Mouse (Mus musculus) fat pad, adult 2 months (tissue): ENCODE results near the gene Tmem54.
A peak's percentile ranks its signal among the peaks of the same experiment; 100 is the strongest.

Source experiments
- DNase-seq: peaks from one replicate; pipeline ENCODE4 v3.0.0-alpha.2; 2011; ENCODE audit warnings: low read depth, low spot score; ENCODE audit errors: extremely low read depth

Tmem54 gene

DNA sequence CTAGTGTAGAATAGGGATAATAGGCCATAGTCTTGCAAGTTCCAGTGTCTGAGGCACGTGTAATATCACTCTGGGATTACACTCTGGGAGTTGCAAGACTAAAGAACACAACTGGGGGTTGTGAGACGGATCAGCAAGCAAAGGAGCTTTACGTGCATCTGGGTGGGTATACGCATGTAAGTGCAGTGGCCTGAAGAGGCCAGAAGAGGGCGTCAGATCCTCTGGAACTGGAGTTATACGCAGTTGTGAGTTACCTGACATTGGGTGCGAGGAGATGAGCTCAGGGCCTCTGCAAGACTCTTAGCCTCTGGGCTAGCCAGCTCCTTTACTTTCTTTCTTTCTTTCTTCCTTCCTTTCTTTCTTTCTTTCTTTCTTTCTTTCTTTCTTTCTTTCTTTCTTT lies 8.3 kb upstream of the Tmem54 start:
- DNase-seq, result no peak

DNA sequence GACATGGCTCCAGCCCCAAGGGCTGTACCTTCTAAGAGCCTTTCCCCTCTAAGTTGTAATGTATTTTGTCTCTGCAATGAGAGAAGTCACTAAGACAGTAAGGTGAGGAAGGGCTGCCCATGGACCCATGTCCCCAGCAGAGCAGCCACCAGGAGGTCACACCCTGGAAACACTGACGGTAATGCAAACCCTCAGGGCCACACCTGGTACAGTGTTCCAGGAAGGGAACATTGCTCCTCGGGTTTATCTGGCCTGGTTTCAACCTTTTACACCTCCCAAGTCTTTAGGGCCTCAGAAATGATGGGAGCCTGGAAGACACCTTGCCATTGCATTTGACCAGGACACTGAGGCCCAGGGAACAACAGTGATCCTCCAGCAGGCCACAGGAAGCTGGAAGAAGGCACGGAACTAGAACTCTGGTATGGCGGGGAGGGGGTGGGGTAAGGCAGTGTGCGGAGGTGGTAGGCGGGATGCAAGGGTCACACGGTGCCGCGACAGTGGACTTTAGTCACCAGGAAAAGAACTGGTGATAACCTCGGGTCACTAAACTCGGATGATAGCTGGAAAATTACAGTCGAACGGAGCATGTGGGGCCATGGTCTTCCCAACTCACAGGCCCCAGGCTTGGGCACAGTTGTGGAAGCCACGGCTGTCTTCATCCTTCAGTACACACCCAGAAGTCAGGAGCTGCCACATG lies 3.1 kb upstream of the Tmem54 start:
- DNase-seq, result no peak

DNA sequence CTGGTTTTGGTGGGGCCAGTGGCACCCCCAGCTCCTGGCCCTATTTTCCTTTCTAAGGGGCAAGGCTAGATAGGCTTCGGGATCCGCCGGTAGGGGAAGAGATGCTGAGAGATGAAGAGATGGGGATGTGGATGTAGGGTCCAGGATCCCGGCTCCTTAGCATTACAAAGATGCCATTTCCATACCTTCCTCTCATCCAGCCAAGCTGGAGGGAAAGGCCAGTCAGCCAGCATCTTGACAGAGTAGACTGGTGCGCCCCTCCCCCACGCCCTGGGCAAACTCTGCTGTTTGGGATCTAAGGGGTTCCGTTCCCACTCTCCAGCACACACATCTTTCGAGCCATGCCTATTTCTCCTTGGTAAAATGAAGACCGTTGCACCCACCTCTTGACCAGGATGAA lies 725 bp downstream of the Tmem54 start:
- DNase-seq, result no peak

DNA sequence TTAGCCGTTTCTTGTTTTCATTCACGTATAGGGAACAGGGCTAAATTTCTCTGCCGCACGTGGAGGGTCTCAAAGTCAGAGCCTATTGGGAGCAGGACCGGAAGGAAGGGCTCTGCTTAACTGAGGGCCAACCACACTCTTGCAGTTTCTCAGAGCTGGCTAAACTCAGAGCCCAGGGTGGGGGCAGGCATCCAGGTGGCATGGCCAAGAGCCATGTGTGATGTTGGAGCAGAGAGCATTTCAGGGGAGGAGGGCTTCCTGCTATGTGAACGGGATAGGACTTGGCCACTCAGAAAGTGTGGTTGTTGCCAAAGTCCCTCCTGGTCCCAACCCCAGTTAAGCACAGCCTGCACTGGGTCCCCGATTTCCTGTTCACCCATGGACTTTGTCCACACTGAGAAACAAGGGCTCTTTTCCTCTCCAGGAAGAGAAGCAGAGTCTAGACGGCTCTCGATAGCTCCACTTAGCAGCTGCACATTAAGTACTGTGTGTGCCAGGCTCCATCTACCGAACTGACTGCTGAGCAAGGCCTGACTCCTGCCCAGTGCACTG lies 2.1 kb downstream of the Tmem54 start:
- no peak for DNase-seq

DNA sequence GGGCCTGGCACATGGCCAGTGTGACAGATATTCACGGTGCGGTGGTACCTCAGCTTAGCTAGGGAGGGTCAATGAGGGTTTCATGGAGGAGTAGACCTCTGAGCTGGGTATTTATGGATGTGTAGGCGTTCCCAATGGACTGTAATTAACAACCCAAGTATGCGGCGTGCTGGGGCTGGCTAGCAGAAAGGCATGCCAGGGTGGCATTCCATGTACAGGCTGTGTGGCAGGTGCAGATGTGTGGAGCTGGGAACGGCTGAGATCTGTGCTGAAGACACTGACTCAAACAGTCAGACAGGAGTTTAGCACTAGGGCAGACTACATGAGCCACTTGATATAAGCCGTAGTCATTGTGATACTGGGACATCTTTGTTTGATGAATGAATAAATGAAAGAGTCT lies 3.3 kb downstream of the Tmem54 start:
- DNase-seq, result no peak

DNA sequence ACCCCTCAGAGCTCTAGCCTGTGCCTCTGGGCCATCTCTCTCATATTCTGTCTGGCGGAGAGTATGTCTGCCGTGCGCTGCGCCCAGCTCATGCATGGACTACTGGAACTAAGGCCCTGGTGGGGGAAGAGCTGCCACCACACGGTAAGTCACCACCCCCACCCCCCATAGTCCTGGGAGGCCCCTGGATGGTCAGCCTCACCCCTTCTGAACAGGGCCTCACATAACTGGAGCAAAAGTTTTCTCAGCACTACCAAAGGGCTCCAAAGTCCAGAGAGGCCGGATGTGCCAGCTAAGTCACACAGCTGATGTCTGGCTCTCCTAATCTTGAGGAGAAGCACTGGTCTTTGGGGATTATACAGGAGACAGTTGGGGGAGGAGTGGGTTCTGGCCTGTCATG lies 5.5 kb downstream of the Tmem54 start:
- no peak for DNase-seq

DNA sequence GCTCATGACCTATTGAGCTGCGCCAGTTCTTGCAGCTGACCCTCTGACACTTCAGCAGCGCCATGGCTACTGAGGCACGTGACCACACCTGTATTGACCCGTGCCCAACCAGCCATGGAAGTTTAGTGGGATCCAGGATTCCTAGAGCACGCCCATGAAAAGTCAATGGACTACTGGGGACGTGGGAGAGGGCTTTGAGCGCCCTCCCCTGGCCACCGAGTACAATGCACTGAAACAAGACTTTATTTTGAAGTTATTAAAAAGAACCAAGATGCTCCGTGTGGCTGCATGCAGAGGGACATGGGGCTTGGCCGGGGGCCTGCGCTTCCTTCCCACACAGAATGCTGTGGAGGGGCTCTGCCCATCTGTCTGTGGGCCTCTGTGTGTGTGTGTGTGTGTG lies 6.0 kb downstream of the Tmem54 start:
- DNase-seq, result no peak

DNA sequence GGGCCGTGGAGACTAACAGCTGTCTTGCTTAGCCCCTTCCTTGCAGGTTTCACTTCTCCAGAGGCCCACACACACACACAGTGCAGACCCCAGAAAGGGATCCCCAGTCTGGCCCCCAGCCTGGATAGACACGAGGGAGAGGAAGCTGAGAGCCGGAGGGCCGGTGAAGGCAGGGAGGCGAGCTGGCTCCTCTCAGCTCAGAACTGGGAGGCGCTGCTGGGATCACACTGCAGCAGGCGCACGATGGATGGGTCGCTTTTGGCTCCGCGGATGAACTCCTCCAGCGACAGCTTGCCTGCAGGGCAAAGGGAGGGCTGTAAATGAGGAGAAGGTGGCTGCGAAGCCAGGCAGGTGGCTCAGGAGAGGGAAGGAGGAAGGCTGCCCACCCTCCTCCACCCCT lies 6.9 kb downstream of the Tmem54 start:
- no peak for DNase-seq

DNA sequence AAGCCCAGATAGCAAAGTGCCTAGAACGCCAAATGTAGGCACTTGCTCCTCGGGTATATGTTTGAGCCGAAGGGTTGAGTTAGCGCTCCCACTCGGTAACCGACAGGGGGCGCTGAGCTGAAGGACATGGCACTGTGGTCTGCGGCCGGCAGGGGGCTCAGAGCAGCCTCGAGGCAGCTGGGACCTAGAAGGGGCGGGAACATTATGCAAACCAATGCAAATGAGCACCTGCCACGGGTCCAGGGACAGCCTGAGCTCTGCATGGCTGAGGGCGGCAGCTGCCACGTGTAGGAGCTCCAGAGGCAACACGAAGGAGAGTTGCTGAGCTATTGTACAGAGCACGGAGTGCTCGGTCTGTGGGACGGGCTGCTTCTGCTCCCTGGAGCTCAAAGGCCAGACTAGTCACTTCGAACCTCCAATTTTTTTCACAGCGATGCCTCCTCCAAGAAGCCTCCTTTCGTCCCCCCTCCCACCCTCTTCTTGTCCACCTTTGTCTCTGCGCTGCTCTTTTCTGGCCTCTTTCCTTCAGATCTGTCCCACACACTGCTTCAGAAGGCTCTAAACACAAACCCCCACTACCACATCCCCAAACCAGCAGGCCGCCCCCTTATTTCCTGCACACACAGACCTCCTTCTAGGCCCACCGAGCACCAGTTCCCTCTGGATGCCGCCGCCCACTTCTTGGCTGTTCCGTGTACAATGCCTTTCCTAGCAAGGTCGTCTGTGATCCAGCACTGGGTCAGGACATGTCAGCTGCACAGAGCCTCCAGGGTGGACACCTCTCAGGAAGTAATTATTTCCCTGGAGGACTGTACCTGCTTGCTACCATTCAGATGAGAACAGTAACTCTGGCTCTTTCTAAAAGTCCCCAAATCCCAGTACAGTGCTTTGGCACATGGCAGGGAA lies 8.0 kb downstream of the Tmem54 start:
- no peak for DNase-seq

DNA sequence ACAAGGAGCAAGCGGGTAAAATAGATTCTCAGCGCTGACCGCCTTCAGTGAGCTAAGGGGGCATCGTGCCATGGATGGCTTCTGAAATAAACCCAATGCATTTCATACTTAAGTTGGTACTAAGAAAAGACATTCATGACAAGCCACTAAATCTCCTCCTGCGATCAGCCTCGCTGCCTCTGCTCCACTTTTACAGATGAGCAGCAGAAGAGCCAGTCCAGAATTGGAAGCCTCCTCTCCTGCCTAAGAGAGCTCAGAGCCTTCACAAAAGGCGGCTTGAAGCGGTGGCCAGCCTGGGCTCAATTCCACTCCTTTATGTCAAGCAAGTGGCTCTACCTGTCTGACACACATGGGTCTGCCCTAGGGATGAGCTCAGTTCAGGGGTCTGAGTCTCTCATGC lies 11.4 kb downstream of the Tmem54 start:
- DNase-seq, result no peak

DNA sequence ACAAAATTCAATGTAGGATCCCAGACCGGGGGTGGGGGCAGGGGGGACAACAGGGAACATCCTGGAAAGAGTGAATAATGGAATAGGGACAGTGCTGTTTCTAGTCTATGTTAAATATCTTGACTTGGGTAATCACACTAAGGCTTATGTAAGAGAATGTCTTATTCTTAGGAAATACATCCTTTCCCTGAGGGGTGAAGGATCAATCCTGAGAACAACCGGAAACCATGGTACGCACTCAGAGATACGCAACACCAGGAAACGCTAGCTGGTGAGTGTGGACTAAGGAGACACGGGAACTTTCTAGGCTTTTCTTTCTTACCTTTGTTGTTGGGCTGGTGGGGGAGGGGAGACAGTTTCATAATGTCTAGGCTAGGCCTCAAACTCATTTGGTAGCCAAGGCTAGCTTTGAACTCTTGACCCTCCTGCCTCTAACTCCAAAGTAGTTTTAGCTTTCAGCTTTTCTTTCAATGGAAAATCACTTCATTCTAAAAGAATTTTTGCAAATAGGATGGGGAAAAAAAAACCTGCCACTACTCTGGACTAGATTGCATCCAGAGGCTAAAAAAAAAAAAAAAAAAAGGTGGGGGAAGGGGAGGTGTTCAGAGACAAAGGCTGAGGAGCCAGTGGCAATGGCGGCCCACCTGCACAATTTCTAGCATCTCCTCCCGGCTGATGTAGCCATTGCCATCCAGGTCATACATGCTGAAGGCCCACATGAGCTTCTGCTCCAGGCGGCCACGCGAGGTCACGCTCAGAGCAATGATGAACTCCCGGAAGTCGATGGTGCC lies 12.6 kb downstream of the Tmem54 start:
- peak; percentile 58 for DNase-seq

DNA sequence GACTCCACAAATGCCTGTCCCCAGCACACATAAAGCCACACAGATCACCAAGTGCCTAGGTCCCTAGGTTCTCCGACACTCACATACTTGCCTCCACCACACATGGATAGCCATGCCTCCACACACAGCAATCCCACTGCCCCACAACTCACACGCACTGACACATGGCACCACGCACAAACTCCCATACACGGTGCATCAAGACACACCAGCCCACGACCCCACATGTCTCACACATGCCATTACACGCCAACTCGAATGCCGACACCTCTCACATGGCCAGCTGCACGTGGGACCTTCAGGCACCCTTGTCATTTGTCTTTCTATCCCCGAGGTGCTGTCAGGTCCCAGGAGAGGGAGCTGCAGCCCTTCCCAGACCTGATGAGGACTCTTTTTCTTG lies 14.4 kb downstream of the Tmem54 start:
- DNase-seq, result no peak

DNA sequence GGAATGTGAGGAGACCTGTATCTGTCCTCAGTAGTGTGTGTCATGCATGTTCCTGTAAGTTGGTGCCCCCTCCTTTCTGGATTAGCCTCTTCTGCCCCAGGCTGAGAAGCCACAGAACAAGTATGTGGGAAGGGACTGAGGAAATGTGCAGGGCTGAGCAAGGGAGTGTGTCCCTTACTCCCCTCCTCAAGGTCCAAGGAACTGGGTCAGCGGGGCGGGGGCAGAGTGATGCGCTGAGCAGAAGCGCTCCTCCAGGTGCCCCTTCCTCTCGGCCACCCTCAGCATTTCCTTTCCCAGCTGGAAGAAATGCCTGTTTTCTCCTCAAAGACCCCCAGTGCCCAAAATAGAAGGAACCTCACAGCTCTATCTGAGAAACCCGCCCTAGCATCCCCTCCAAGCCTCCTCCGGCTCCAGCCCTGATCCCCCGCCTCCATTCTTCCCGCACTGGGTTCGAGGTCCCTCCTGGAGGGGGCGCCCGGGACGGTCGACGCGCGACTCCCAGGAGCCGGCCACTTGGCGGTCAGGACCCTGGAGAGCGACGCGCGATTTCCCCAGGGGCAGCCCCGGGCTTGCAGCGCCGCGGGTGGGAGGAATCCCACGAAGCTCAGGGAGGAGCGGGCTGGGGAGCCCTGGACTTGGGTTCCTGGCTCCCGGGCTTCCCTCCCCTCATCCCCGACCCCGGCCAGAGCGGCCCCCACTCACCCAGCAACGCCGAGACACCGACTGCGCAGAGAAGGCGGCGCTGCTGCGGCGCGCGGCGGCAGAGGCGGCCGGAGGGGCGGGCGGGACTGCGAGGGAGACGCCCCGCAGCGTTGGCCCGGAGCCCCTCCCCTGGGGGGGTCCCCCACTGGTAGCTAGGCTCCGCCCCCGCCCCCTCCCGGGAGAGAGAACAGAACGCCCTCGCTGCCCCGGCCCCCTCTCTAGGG lies 15.4 kb downstream of the Tmem54 start:
- no peak for DNase-seq

DNA sequence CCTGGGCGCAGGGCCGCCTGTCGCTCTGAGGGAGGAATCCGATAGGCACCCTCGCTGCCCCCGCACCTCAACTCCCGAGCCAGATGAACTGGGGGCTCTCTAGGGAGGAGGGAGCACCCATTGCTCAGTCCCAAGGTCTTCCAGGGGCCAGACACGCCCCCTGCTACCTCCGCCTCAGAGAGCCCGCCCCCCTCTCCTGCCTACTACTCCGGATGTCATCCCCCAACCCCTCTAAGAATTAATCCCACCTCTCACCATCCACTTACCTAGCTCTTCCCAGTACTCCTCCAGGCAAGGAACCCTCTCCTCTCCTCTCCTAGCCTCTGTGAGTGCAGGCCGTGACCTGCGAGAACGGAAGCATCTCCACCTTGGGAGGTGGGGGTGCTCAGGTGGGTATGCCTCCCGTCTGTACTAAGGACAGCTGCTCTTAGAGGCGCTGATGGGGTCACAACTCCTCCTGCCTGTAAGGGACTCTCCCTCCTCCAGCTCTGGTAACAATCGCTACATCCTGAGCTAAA lies 16.3 kb downstream of the Tmem54 start, which contains the start of gene Hpca:
TSS of gene Hpca (minus strand) at position 468 of the 518 bp plus-strand sequence.
- DNase-seq, result no peak

DNA sequence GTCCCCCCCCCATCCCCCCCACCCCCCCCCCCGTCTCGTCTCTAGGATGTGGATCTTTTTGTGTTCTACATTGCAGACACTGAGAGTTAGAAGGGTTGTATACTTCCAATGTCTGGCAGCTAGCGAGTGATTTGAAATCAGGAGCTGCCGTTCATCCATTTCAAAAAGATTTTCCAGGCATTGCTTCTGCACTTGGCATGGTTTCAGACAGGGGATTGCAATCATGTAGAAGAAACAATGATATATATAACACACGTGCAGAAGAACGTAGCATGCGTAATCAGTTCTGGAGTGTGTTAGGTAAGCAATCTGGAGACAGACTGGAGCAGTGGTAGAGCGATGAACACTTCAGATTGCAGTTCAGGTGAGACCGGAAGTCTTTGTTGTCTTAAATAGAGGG lies 16.8 kb downstream of the Tmem54 start:
- DNase-seq, result no peak

DNA sequence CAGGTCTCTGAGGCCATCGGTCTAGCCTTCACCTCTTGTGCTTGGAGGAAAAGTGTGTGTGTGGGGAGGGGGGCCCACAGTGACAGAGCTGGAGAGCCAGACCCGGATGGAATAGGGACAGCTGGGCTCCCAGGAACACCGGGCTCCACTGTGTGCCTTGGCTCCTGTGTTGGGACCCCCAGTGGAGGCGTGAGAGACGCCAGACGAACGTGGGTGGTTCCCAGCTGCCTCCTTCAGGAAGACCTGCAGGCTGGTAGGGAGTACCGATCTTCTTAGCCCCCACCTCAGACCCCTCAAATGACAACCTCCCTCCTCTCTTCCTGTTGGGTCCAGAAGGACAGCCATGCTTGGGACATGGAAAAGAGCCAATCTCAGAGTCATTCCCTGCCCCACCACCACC lies 17.4 kb downstream of the Tmem54 start:
- no peak for DNase-seq

DNA sequence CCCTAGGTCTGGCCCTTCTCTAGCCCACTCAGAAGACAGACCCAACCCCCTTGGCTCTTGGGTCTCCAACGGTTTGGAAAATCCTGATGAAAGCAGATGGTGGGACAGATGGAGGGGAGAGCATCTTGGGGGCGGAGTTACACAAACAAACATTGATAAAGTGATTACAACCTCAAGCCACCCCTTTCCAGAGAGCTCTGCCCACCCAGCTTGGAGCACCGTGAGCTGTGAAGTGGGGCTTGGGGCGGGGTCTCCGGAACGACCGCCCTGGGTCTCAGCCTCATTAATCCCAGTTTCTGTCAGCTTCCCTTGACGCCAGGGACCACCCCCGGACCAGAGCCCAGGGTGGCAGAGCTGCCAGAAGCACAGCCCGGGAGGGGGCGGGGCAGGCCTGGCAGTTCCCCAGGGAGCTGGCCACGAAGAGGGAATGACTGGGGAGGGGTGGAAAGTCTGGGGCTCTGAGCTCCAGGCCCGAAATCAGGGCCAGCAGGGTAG lies 19.4 kb downstream of the Tmem54 start:
- no peak for DNase-seq

DNA sequence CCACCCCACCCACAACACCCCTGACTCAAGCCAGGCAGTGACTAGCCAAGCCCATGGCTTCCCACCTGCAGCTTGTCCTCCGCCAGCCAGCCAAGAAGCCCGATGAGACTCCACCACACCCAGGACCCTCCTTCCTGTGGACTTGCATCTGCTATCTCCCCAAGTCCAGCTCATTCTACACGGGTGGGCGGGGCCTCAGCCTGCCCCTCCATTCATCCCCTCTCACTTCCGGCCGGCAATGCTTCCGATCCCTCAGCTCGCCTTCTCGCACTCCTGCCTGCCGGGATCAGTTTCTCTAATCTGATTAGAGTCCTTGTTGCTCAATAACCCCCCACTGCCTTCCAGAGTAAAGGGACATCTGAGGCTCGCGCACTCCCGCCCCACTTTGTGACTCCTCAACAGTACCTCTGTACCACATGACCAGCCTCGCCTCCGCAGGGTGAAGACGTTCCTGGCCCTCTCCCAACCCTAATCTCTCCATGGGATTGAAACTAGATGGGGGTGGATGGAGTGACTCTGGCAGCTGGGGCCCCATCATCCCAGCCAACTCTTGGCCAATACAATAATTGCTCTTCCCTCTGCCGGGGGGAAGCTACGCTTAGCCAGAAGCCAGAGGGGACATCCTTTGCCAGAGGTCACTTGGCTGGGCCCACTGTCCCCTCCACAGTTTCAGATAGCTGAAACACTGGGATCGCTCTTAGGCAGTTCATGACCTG lies 20.5 kb downstream of the Tmem54 start:
- DNase-seq, result peak; percentile 51
